Mouse (Mus musculus) lung, adult 2 months (tissue): Measurements from ENCODE around the gene Cyp4f37. TPM values are rescaled to one million over a fixed set of nuclear protein-coding genes. Genes with fewer than 3 reads are reported as not detected.
"Not testable (repeated sequence)": the region's sequence is repeated elsewhere in the genome, so short reads cannot be mapped to it uniquely, and the experiment has no call there.

Experiments
- DNase-seq: peaks from one replicate; pipeline ENCODE4 v3.0.0; 2022
- H3K4me1 ChIP-seq: fragments of 200-500 bp; 2 replicates; pipeline ENCODE4 v1.6.1; 2011; ENCODE audit warnings: low read length; ENCODE audit not compliant: control insufficient read depth, insufficient read depth
- H3K4me3 ChIP-seq: fragments of 200-500 bp; replicated peaks from 2 replicates; pipeline ENCODE3; 2011; ENCODE audit warnings: low read depth, mild to moderate bottlenecking, control low read depth, low read length; ENCODE audit errors: extremely low read depth
- CTCF ChIP-seq: fragments of 200-500 bp; IDR thresholded peaks from 2 replicates; pipeline ENCODE4 v1.5.1; 2011; ENCODE audit warnings: mild to moderate bottlenecking, low read length, control low read depth; ENCODE audit not compliant: insufficient read depth
- POLR2A ChIP-seq: fragments of 200-500 bp; IDR thresholded peaks from 2 replicates; pipeline ENCODE4 v1.6.1; 2011; ENCODE audit warnings: low read depth, mild to moderate bottlenecking, control low read depth, low read length, borderline replicate concordance; ENCODE audit errors: extremely low read depth
- WGBS: fragments of 180-500 bp; shearing (Covaris S2); methylation state at CpG from one replicate; pipeline ENCODE4 v1.1.7; 2018; 5-methylcytosine and 5-hydroxymethylcytosine counted together
- polyA plus RNA-seq: library from polyadenylated mRNA; depleted of rRNA; stranded (reverse); fragments of >200 nt; gene quantifications from 2 replicates; pipeline ENCODE4 v1.2.3, GENCODE M21; 2012; rRNA removed

Cyp4f37 gene
- 0.09 and 0.11 TPM in 2 replicates for polyA plus RNA-seq

- H3K4me1 ChIP-seq, DNase-seq, H3K4me3 ChIP-seq: not testable (repeated sequence)
- WGBS, result 55% methylated on average over 4 of the region's 4 CpGs
Observed at GRCm38 (mm10) chr17:32621018-32621417, at the start of gene Cyp4f37. Gene Cyp4f37, plus strand, starts transcription at chr17:32621309.

GRCm38 (mm10) chr17:32573286-32573685 is 47.8 kb upstream of the Cyp4f37 start:
- not testable (repeated sequence) for H3K4me3 ChIP-seq, DNase-seq, H3K4me1 ChIP-seq
- WGBS, result 63% methylated on average over 2 of the region's 2 CpGs

GRCm38 (mm10) chr17:32577496-32578186 is 43.5 kb upstream of the Cyp4f37 start:
- no peak overlapping the region for H3K4me3 ChIP-seq
- TF ChIP-seq CTCF (no peak), POLR2A (no peak)
- H3K4me1 ChIP-seq, result no peaks in the 10 kb centered on the region
- DNase-seq, result no peak
- 50% methylated on average over 7 of the region's 7 CpGs for WGBS

GRCm38 (mm10) chr17:32596494-32596893 is 24.6 kb upstream of the Cyp4f37 start:
- no peak for DNase-seq
- 88% methylated on average over 18 of the region's 18 CpGs for WGBS
- TF ChIP-seq POLR2A (no peak), CTCF (no peak)
- Histone ChIP-seq H3K4me1 (no peaks in the 10 kb centered on the region), H3K4me3 (no peak overlapping the region)

GRCm38 (mm10) chr17:32608055-32608454 is 13.1 kb upstream of the Cyp4f37 start:
- H3K4me1 ChIP-seq, result no peaks in the 10 kb centered on the region
- no peak for DNase-seq
- TF ChIP-seq CTCF (no peak), POLR2A (no peak)
- WGBS, result 29% methylated on average over 1 of the region's 1 CpGs
- H3K4me3 ChIP-seq, result no peak overlapping the region

- not testable (repeated sequence) for DNase-seq, H3K4me3 ChIP-seq, H3K4me1 ChIP-seq
- 65% methylated on average over 3 of the region's 3 CpGs for WGBS
Observed at GRCm38 (mm10) chr17:32610231-32610630, 10.9 kb upstream of the Cyp4f37 start.

- WGBS, result 81% methylated on average over 3 of the region's 3 CpGs
- no peak for TF ChIP-seq CTCF
- no peak for TF ChIP-seq POLR2A
- H3K4me1 ChIP-seq, result no peaks in the 10 kb centered on the region
- no peak overlapping the region for H3K4me3 ChIP-seq
- no peak for DNase-seq
Observed at GRCm38 (mm10) chr17:32610896-32611295, 10.2 kb upstream of the Cyp4f37 start.

- 61% methylated on average over 3 of the region's 3 CpGs for WGBS
- no peaks in the 10 kb centered on the region for H3K4me1 ChIP-seq
- TF ChIP-seq CTCF (no peak), POLR2A (no peak)
- H3K4me3 ChIP-seq, result no peak overlapping the region
- DNase-seq, result no peak
Observed at GRCm38 (mm10) chr17:32612417-32612816, 8.7 kb upstream of the Cyp4f37 start.

- no peak for TF ChIP-seq POLR2A
- TF ChIP-seq CTCF, result no peak
- H3K4me3 ChIP-seq, result no peak overlapping the region
- DNase-seq, result no peak
- no peaks in the 10 kb centered on the region for H3K4me1 ChIP-seq
- WGBS, result 64% methylated on average over 1 of the region's 1 CpGs
Observed at GRCm38 (mm10) chr17:32617252-32617651, 3.9 kb upstream of the Cyp4f37 start.

- H3K4me1 ChIP-seq, H3K4me3 ChIP-seq, DNase-seq: not testable (repeated sequence)
- WGBS, result 75% methylated on average over 7 of the region's 7 CpGs
Observed at GRCm38 (mm10) chr17:32629726-32630125, 8.6 kb downstream of the Cyp4f37 start.

GRCm38 (mm10) chr17:32631936-32632335 is 10.8 kb downstream of the Cyp4f37 start:
- TF ChIP-seq POLR2A, result no peak
- TF ChIP-seq CTCF, result no peak
- Histone ChIP-seq H3K4me3 (no peak overlapping the region), H3K4me1 (no peaks in the 10 kb centered on the region)
- 67% methylated on average over 3 of the region's 3 CpGs for WGBS
- DNase-seq, result no peak

GRCm38 (mm10) chr17:32634242-32634971 is 13.3 kb downstream of the Cyp4f37 start:
- not testable (repeated sequence) for H3K4me3 ChIP-seq, H3K4me1 ChIP-seq, DNase-seq
- WGBS, result 81% methylated on average over 9 of the region's 9 CpGs
